Mouse (Mus musculus) limb, embryonic 12.5 days (tissue): ENCODE results near the gene Lyar. TPM values are rescaled to one million over a fixed set of nuclear protein-coding genes. Genes with fewer than 3 reads are reported as not detected.

ENCODE experiments used
- ATAC-seq: fragments of 200-750 bp; cut with Nextera tagmentation; 2 replicates; pipeline ENCODE4 v1.8.0; 2017; ENCODE audit warnings: low read depth, moderate TSS enrichment; ENCODE audit not compliant: insufficient number of reproducible peaks, insufficient read depth, low FRiP score, low TSS enrichment
- H3K27ac ChIP-seq: fragments of 300-500 bp; sonication (generic); 2 replicates; pipeline ENCODE4 v1.5.1; 2016; ENCODE audit warnings: mild to moderate bottlenecking, moderate library complexity
- H3K27me3 ChIP-seq: fragments of 300-500 bp; sonication (generic); 2 replicates; pipeline ENCODE4 v1.6.1; 2016; ENCODE audit warnings: mild to moderate bottlenecking, moderate library complexity
- H3K36me3 ChIP-seq: fragments of 300-500 bp; sonication (generic); 2 replicates; pipeline ENCODE4 v1.6.1; 2016; ENCODE audit warnings: mild to moderate bottlenecking, moderate library complexity
- H3K4me1 ChIP-seq: fragments of 300-500 bp; sonication (generic); replicated peaks from 2 replicates; pipeline ENCODE4 v1.6.1; 2016
- H3K4me2 ChIP-seq: fragments of 300-500 bp; sonication (generic); 2 replicates; pipeline ENCODE4 v1.6.1; 2016; ENCODE audit warnings: mild to moderate bottlenecking, moderate library complexity
- H3K4me3 ChIP-seq: fragments of 300-500 bp; sonication (generic); replicated peaks from 2 replicates; pipeline ENCODE4 v1.5.1; 2016; ENCODE audit warnings: mild to moderate bottlenecking
- H3K9ac ChIP-seq: fragments of 300-500 bp; sonication (generic); replicated peaks from 2 replicates; pipeline ENCODE4 v1.6.1; 2016; ENCODE audit warnings: mild to moderate bottlenecking, moderate library complexity
- H3K9me3 ChIP-seq: fragments of 300-500 bp; sonication (generic); 2 replicates; pipeline ENCODE4 v1.6.1; 2016; ENCODE audit warnings: mild to moderate bottlenecking, moderate library complexity
- WGBS: fragments of 180-500 bp; shearing (Covaris S2); methylation state at CpG from one replicate; pipeline ENCODE4 v1.1.7; 2016; 5-methylcytosine and 5-hydroxymethylcytosine counted together
- polyA plus RNA-seq: library from polyadenylated mRNA; unstranded; fragments of >200 nt; fragmentation: Nextera tagmentation; extraction: Ambion mirVana; gene quantifications from 2 replicates; pipeline ENCODE4 v1.2.1, GENCODE M21; 2016

Lyar gene
- 130 and 151 TPM in 2 replicates for polyA plus RNA-seq

GRCm38 (mm10) chr5:38220328-38220912 is at the start of gene Lyar, which contains the start of gene Zbtb49:
Gene Lyar (plus strand): TSS chr5:38220470.
Gene Zbtb49 (minus strand): TSS chr5:38220457.
- peak within 1 kb of the TSS; percentile 56; the same call in 1 of the 2 replicates for H3K27ac ChIP-seq
- ATAC-seq = peak; percentile 88
- H3K4me2 ChIP-seq = peak within 1 kb of the TSS; percentile 88
- under 1% methylated on average over 55 of the region's 55 CpGs for WGBS
- H3K27me3 ChIP-seq = no peaks in the 10 kb centered on the region
- peak within 1 kb of the TSS; percentile 81 for H3K9ac ChIP-seq
- H3K4me1 ChIP-seq = peaks cover 23% of the 10 kb centered on the region
- peaks cover 45% of the 10 kb centered on the region for H3K36me3 ChIP-seq
- peak within 1 kb of the TSS; percentile 89 for H3K4me3 ChIP-seq
- no peaks in the 10 kb centered on the region for H3K9me3 ChIP-seq

GRCm38 (mm10) chr5:38173766-38174165 is 46.5 kb upstream of the Lyar start:
- H3K9ac ChIP-seq = no peak overlapping the region
- no peak overlapping the region for H3K4me2 ChIP-seq
- WGBS = 49% methylated on average over 5 of the region's 5 CpGs
- 0 out of 2 replicates have a peak, but pooled peaks cover 4% of the 10 kb centered on the region for H3K9me3 ChIP-seq
- H3K4me3 ChIP-seq = no peak overlapping the region
- no peak overlapping the region for H3K27ac ChIP-seq
- 0 out of 2 replicates have a peak, but pooled peaks cover 3% of the 10 kb centered on the region for H3K27me3 ChIP-seq
- ATAC-seq = no peak
- no peaks in the 10 kb centered on the region for H3K36me3 ChIP-seq
- H3K4me1 ChIP-seq = no peaks in the 10 kb centered on the region

- H3K4me1 ChIP-seq = no peaks in the 10 kb centered on the region
- no peak for ATAC-seq
- no peak overlapping the region for H3K27ac ChIP-seq
- no peak overlapping the region for H3K4me3 ChIP-seq
- H3K27me3 ChIP-seq = 0 out of 2 replicates have a peak, but pooled peaks cover 2% of the 10 kb centered on the region
- WGBS = 71% methylated on average over 16 of the region's 16 CpGs
- no peak overlapping the region for H3K9ac ChIP-seq
- no peaks in the 10 kb centered on the region for H3K36me3 ChIP-seq
- 0 out of 2 replicates have a peak, but pooled peaks cover 4% of the 10 kb centered on the region for H3K9me3 ChIP-seq
- no peak overlapping the region for H3K4me2 ChIP-seq
Observed at GRCm38 (mm10) chr5:38174256-38174912, 45.9 kb upstream of the Lyar start.

- Histone ChIP-seq H3K36me3 (no peaks in the 10 kb centered on the region), H3K4me3 (no peak overlapping the region), H3K9ac (no peak overlapping the region), H3K27ac (no peak overlapping the region), H3K9me3 (no peaks in the 10 kb centered on the region), H3K27me3 (no peaks in the 10 kb centered on the region), H3K4me2 (no peak overlapping the region), H3K4me1 (no peaks in the 10 kb centered on the region)
- no peak for ATAC-seq
- 90% methylated on average over 6 of the region's 6 CpGs for WGBS
Observed at GRCm38 (mm10) chr5:38184688-38185285, 35.5 kb upstream of the Lyar start.

- Histone ChIP-seq H3K36me3 (no peaks in the 10 kb centered on the region), H3K4me2 (no peak overlapping the region), H3K27ac (no peak overlapping the region), H3K27me3 (no peaks in the 10 kb centered on the region), H3K4me1 (no peaks in the 10 kb centered on the region), H3K4me3 (no peak overlapping the region), H3K9me3 (no peaks in the 10 kb centered on the region), H3K9ac (no peak overlapping the region)
- 83% methylated on average over 2 of the region's 2 CpGs for WGBS
- no peak for ATAC-seq
Observed at GRCm38 (mm10) chr5:38187006-38187405, 33.3 kb upstream of the Lyar start.

- H3K27ac ChIP-seq = no peak overlapping the region
Observed at GRCm38 (mm10) chr5:38190907-38191306, 29.4 kb upstream of the Lyar start.

GRCm38 (mm10) chr5:38194946-38195345 is 25.3 kb upstream of the Lyar start:
- no peaks in the 10 kb centered on the region; the same call in 1 of the 2 replicates for H3K27me3 ChIP-seq
- WGBS = 53% methylated on average over 2 of the region's 2 CpGs
- H3K4me2 ChIP-seq = no peak overlapping the region
- no peak overlapping the region for H3K27ac ChIP-seq
- no peak for ATAC-seq
- H3K36me3 ChIP-seq = peaks cover 10% of the 10 kb centered on the region
- no peak overlapping the region for H3K9ac ChIP-seq
- no peak overlapping the region for H3K4me3 ChIP-seq
- no peaks in the 10 kb centered on the region for H3K9me3 ChIP-seq
- H3K4me1 ChIP-seq = no peaks in the 10 kb centered on the region

More at GRCm38 (mm10) chr5:38190907-38191306, 29.4 kb upstream of the Lyar start:
- ATAC-seq = no peak
- Histone ChIP-seq H3K4me3 (no peak overlapping the region), H3K36me3 (no peaks in the 10 kb centered on the region), H3K27me3 (no peaks in the 10 kb centered on the region; the same call in 1 of the 2 replicates), H3K4me1 (no peaks in the 10 kb centered on the region), H3K9me3 (no peaks in the 10 kb centered on the region), H3K4me2 (no peak overlapping the region), H3K9ac (no peak overlapping the region)
- 85% methylated on average over 3 of the region's 3 CpGs for WGBS

GRCm38 (mm10) chr5:38195941-38196340 is 24.3 kb upstream of the Lyar start:
- H3K4me1 ChIP-seq = no peaks in the 10 kb centered on the region
- peaks cover 18% of the 10 kb centered on the region for H3K36me3 ChIP-seq
- no peaks in the 10 kb centered on the region for H3K9me3 ChIP-seq
- H3K9ac ChIP-seq = no peak overlapping the region
- no peak overlapping the region for H3K4me3 ChIP-seq
- no peak overlapping the region for H3K27ac ChIP-seq
- H3K4me2 ChIP-seq = no peak overlapping the region
- H3K27me3 ChIP-seq = no peaks in the 10 kb centered on the region; the same call in 1 of the 2 replicates
- ATAC-seq = no peak

- H3K4me1 ChIP-seq = no peaks in the 10 kb centered on the region
- peaks cover 28% of the 10 kb centered on the region for H3K36me3 ChIP-seq
- ATAC-seq = no peak
- no peaks in the 10 kb centered on the region for H3K9me3 ChIP-seq
- 74% methylated on average over 5 of the region's 5 CpGs for WGBS
- H3K4me3 ChIP-seq = no peak overlapping the region
- H3K27me3 ChIP-seq = no peaks in the 10 kb centered on the region; the same call in 1 of the 2 replicates
- no peak overlapping the region; the same call in 1 of the 2 replicates for H3K9ac ChIP-seq
- H3K27ac ChIP-seq = no peak overlapping the region
- H3K4me2 ChIP-seq = no peak overlapping the region
Observed at GRCm38 (mm10) chr5:38196821-38197481, 23.3 kb upstream of the Lyar start.

GRCm38 (mm10) chr5:38197482-38197823 is 22.8 kb upstream of the Lyar start:
- H3K27me3 ChIP-seq = no peaks in the 10 kb centered on the region; the same call in 1 of the 2 replicates
- no peaks in the 10 kb centered on the region for H3K4me1 ChIP-seq
- 17% methylated on average over 7 of the region's 7 CpGs for WGBS
- ATAC-seq = 0 out of 2 replicates have a peak, but pooled peaks have one; percentile 33
- no peaks in the 10 kb centered on the region for H3K9me3 ChIP-seq
- H3K27ac ChIP-seq = no peak overlapping the region
- H3K4me3 ChIP-seq = no peak overlapping the region
- peaks cover 33% of the 10 kb centered on the region for H3K36me3 ChIP-seq
- H3K4me2 ChIP-seq = no peak overlapping the region
- H3K9ac ChIP-seq = no peak overlapping the region; the same call in 1 of the 2 replicates

GRCm38 (mm10) chr5:38199686-38200085 is 20.6 kb upstream of the Lyar start:
- whole genome bisulfite sequencing = 96% methylated on average over 2 of the region's 2 CpGs

More at GRCm38 (mm10) chr5:38199686-38200085, 20.6 kb upstream of the Lyar start:
- no peaks in the 10 kb centered on the region for H3K4me1 ChIP-seq
- no peaks in the 10 kb centered on the region for H3K9me3 ChIP-seq
- no peak overlapping the region for H3K27ac ChIP-seq
- peaks cover 55% of the 10 kb centered on the region for H3K36me3 ChIP-seq
- H3K4me2 ChIP-seq = no peak overlapping the region
- H3K27me3 ChIP-seq = no peaks in the 10 kb centered on the region; the same call in 1 of the 2 replicates
- no peak for ATAC-seq
- H3K4me3 ChIP-seq = no peak overlapping the region
- H3K9ac ChIP-seq = no peak overlapping the region
